Mouse (Mus musculus) neural tube, embryonic 14.5 days (tissue): ENCODE data around the gene Klk1b8. TPM values are rescaled to one million over a fixed set of nuclear protein-coding genes. Genes with fewer than 3 reads are reported as not detected.

Experiments
- ATAC-seq: fragments of 200-750 bp; cut with Nextera tagmentation; 2 replicates; pipeline ENCODE4 v1.8.0; 2017; ENCODE audit warnings: low read depth, mild to moderate bottlenecking, moderate TSS enrichment, moderate library complexity
- H3K27ac ChIP-seq: fragments of 300-500 bp; sonication (generic); 2 replicates; pipeline ENCODE4 v1.5.1; 2014; ENCODE audit warnings: low read depth, mild to moderate bottlenecking, control low read depth, low read length, moderate library complexity, mixed read lengths
- H3K27me3 ChIP-seq: fragments of 300-500 bp; sonication (generic); 2 replicates; pipeline ENCODE4 v1.6.1; 2014; ENCODE audit warnings: low read length; ENCODE audit not compliant: control insufficient read depth, insufficient read depth
- H3K36me3 ChIP-seq: fragments of 300-500 bp; sonication (generic); 2 replicates; pipeline ENCODE4 v1.6.1; 2014; ENCODE audit warnings: low read length, mixed read lengths; ENCODE audit not compliant: control insufficient read depth, insufficient read depth
- H3K4me1 ChIP-seq: fragments of 300-500 bp; sonication (generic); 2 replicates; pipeline ENCODE4 v1.6.1; 2014; ENCODE audit warnings: low read length; ENCODE audit not compliant: control insufficient read depth, insufficient read depth
- H3K4me2 ChIP-seq: fragments of 300-500 bp; sonication (generic); 2 replicates; pipeline ENCODE4 v1.6.1; 2014; ENCODE audit warnings: mild to moderate bottlenecking, low read depth, low read length, control low read depth
- H3K4me3 ChIP-seq: fragments of 300-500 bp; sonication (generic); 2 replicates; pipeline ENCODE4 v1.5.1; 2014; ENCODE audit warnings: low read depth, low read length, control low read depth, mixed read lengths
- H3K9ac ChIP-seq: fragments of 300-500 bp; sonication (generic); replicated peaks from 2 replicates; pipeline ENCODE4 v1.6.1; 2014; ENCODE audit warnings: low read depth, mild to moderate bottlenecking, control low read depth, low read length, mixed read lengths
- H3K9me3 ChIP-seq: fragments of 300-500 bp; sonication (generic); 2 replicates; pipeline ENCODE4 v1.6.1; 2016; ENCODE audit warnings: low read length; ENCODE audit not compliant: control insufficient read depth
- WGBS: fragments of 180-500 bp; shearing (Covaris S2); extraction: QIAGEN DNeasy Blood & Tissue Kit; methylation state at CpG from one replicate; pipeline ENCODE4 v1.1.7; 2014; 5-methylcytosine and 5-hydroxymethylcytosine counted together
- polyA plus RNA-seq: library from polyadenylated mRNA; unstranded; fragments of >200 nt; fragmentation: Nextera tagmentation; extraction: Ambion mirVana; gene quantifications from 2 replicates; pipeline ENCODE4 v1.2.1, GENCODE M21; 2014

Gene Klk1b8
- not detected in 2 replicates for polyA plus RNA-seq

DNA sequence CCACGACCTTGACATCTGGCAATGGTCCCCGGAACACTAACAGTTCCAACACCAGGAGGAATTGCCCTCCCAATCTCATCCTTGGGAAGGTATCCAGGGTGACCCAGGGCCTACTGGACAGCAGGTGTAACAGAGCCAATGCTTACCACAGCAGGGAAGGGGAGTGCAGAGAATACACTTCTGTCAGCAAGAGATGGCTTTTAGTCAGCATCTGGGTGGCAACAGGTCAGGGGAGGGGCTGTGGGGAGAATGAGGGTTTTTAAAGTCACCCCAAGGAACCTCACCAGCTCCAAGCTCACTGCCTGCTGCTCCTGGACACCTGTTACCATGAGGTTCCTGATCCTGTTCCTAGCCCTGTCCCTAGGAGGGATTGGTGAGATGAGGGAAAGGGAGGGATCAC is at the start of gene Klk1b8:
Gene Klk1b8, plus strand, starts transcription at position 301 of the 400 bp plus-strand sequence.
- H3K4me1 ChIP-seq, result no peaks in the 10 kb centered on the region
- H3K4me3 ChIP-seq, result no peak within 1 kb of the TSS
- H3K9ac ChIP-seq, result no peak within 1 kb of the TSS
- H3K4me2 ChIP-seq, result no peak within 1 kb of the TSS
- WGBS, result 76% methylated on average over 2 of the region's 2 CpGs
- no peaks in the 10 kb centered on the region for H3K36me3 ChIP-seq
- no peak within 1 kb of the TSS for H3K27ac ChIP-seq
- H3K27me3 ChIP-seq, result no peaks in the 10 kb centered on the region
- no peak for ATAC-seq
- H3K9me3 ChIP-seq, result no peaks in the 10 kb centered on the region

DNA sequence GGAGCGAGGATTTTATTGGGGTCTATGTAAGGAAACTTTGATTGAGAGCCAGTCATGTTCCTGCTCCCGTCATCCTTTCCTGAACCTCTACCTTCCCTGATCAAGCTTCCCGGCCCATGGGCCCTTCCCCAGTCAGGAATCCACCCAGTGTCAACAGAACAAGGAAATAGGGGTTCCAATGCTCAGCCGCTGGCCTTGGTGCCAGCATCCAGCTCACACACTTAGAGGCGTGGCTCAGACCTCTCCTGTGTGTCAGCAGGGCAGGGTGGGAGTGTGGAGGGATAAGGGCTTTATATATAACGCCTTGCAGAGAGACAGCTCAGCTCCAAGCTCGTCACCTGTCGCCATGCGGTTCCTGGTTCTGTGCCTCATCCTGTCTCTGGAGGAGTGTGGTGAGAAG is 35.6 kb upstream of the Klk1b8 start:
- Histone ChIP-seq H3K4me1 (no peaks in the 10 kb centered on the region), H3K4me3 (no peak overlapping the region), H3K4me2 (no peak overlapping the region), H3K9me3 (no peaks in the 10 kb centered on the region), H3K27ac (no peak overlapping the region), H3K9ac (no peak overlapping the region), H3K36me3 (no peaks in the 10 kb centered on the region), H3K27me3 (no peaks in the 10 kb centered on the region)
- no peak for ATAC-seq
- WGBS, result 77% methylated on average over 9 of the region's 9 CpGs

DNA sequence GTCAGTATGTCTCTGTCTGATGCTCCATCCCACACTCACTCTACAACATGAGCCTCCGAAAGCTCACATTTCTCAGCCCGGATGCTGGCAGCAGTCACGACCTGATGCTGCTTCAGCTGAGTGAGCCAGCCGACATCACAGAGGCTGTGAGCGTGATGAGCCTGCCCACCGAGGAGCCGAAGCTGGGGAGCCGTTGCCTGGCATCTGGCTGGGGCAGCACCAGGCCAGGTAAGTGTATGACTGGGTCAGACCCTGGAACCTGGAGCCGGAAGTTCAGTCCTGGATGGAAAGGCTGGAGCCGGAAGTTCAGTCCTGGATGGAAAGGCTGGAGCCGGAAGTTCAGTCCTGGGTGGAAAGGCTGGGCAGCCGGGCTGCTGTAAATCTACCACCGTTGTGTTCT is 32.0 kb upstream of the Klk1b8 start:
- Histone ChIP-seq H3K27me3 (no peaks in the 10 kb centered on the region), H3K4me2 (no peak overlapping the region), H3K4me1 (no peaks in the 10 kb centered on the region), H3K9ac (no peak overlapping the region), H3K4me3 (no peak overlapping the region), H3K27ac (no peak overlapping the region), H3K9me3 (no peaks in the 10 kb centered on the region), H3K36me3 (no peaks in the 10 kb centered on the region)
- ATAC-seq, result no peak
- whole genome bisulfite sequencing, result 90% methylated on average over 13 of the region's 13 CpGs

- WGBS, result 77% methylated on average over 8 of the region's 8 CpGs
- no peak overlapping the region for H3K27ac ChIP-seq
- H3K27me3 ChIP-seq, result no peaks in the 10 kb centered on the region
- no peak overlapping the region for H3K4me3 ChIP-seq
- no peak overlapping the region for H3K9ac ChIP-seq
- no peak overlapping the region for H3K4me2 ChIP-seq
- H3K36me3 ChIP-seq, result no peaks in the 10 kb centered on the region
- H3K9me3 ChIP-seq, result no peaks in the 10 kb centered on the region
- ATAC-seq, result no peak
- no peaks in the 10 kb centered on the region for H3K4me1 ChIP-seq
These were observed 31.6 kb upstream of the Klk1b8 start for GRCm38 (mm10) chr7:43918871-43919270.

DNA sequence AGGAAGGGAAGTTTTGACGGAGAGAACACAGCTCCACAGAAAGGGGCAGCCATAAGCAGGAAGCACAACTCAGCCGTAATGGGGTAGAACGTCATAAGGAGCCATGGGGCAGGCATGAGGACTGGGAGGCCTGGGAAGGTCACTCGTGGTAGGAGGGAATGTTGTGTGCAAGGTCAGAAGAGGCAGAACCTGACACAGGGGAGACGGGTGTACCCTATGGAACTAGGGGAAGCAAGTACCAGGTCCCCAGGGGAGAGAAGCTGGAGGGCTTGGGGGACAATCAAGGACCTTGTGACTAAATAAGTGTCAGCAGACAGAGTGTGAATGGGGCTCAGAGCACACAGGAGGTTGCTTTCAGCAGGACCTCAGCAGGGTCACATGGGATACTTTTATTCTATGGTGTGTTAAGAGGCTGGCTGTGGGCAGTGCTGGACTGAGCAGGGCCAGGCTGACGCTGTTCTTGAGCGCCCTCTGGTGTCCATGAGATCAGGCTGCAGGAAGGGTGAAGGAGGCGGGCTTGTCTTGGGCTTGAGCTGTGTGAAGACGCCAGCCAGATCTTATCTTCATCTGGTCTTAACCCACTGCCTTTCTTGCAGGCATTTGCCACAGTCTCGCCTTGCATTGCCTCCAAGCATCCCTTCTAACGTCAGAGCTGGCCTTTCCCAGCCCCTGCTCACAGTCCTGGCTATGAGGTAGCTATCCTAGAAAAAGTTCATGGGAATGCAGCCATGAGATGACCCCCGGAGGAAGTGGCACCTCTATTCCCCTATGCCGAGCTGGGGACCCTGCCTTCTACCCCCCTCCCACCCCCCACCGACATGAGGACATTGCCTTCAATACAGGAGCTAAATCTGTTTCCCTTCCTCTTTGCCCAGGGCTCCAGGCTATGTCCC is 30.7 kb upstream of the Klk1b8 start:
- ATAC-seq, result peak; percentile 95
- 35% methylated on average over 14 of the region's 14 CpGs for WGBS
- no peak overlapping the region for H3K27ac ChIP-seq
- H3K9me3 ChIP-seq, result no peaks in the 10 kb centered on the region
- no peak overlapping the region for H3K9ac ChIP-seq
- H3K4me3 ChIP-seq, result no peak overlapping the region
- H3K27me3 ChIP-seq, result no peaks in the 10 kb centered on the region
- H3K4me1 ChIP-seq, result no peaks in the 10 kb centered on the region
- no peaks in the 10 kb centered on the region for H3K36me3 ChIP-seq
- no peak overlapping the region for H3K4me2 ChIP-seq

GRCm38 (mm10) chr7:43920582-43920981 is 29.9 kb upstream of the Klk1b8 start:
- Histone ChIP-seq H3K9ac (no peak overlapping the region), H3K9me3 (no peaks in the 10 kb centered on the region), H3K4me1 (no peaks in the 10 kb centered on the region), H3K27ac (no peak overlapping the region), H3K36me3 (no peaks in the 10 kb centered on the region), H3K27me3 (no peaks in the 10 kb centered on the region), H3K4me3 (no peak overlapping the region), H3K4me2 (no peak overlapping the region)
- no peak for ATAC-seq
- 86% methylated on average over 3 of the region's 3 CpGs for WGBS

GRCm38 (mm10) chr7:43921087-43921486 is 29.4 kb upstream of the Klk1b8 start:
- 85% methylated on average over 6 of the region's 6 CpGs for WGBS
- Histone ChIP-seq H3K4me3 (no peak overlapping the region), H3K27ac (no peak overlapping the region), H3K9ac (no peak overlapping the region), H3K27me3 (no peaks in the 10 kb centered on the region), H3K36me3 (no peaks in the 10 kb centered on the region), H3K4me2 (no peak overlapping the region), H3K9me3 (no peaks in the 10 kb centered on the region), H3K4me1 (no peaks in the 10 kb centered on the region)
- no peak for ATAC-seq

DNA sequence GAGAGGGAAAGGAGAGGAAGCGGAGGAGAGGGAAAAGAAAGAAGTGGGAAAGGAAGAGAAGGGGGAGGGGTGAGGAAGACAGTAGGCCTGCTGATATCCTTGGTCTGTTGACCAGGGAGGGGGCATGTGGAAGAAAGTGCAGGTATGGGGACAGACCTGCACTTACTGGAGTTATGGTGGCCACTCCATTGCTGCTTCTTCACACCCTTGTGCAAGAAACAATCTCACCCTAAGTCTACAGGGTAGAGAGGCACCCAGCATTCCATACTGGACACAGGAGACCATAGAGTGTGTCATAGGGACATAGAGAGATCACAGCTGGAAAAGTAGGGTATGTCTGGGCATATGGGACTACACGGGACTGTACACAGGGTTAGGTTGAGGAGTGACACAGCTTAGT is 28.5 kb upstream of the Klk1b8 start:
- no peak overlapping the region for H3K9ac ChIP-seq
- no peaks in the 10 kb centered on the region for H3K9me3 ChIP-seq
- no peak overlapping the region for H3K27ac ChIP-seq
- WGBS, result 78% methylated on average over 2 of the region's 2 CpGs
- no peak overlapping the region for H3K4me2 ChIP-seq
- no peak for ATAC-seq
- no peak overlapping the region for H3K4me3 ChIP-seq
- H3K36me3 ChIP-seq, result no peaks in the 10 kb centered on the region
- H3K4me1 ChIP-seq, result no peaks in the 10 kb centered on the region
- H3K27me3 ChIP-seq, result no peaks in the 10 kb centered on the region

DNA sequence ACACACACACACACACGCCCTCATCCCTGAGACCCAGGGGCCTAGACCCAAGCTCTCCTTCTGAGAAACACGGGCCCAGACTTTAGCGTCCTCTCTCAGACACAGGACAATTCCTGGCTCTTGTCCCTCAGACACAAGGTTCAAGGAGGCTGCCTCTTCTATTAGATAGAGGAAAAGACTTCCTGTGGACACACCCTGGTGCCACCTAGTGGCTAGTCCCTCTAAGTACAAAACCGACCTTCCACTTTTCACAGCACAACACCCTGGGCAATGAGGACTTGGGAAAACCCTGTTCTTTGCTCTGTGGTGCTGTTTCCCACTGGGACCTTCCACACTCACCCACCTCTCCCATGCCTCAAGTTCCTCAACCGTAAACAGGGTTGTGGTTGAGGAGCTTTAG is 24.5 kb upstream of the Klk1b8 start:
- 59% methylated on average over 5 of the region's 5 CpGs for WGBS
- ATAC-seq, result no peak

More for the DNA sequence above, 24.5 kb upstream of the Klk1b8 start:
- Histone ChIP-seq H3K9ac (no peak overlapping the region), H3K4me3 (no peak overlapping the region), H3K9me3 (no peaks in the 10 kb centered on the region), H3K36me3 (no peaks in the 10 kb centered on the region), H3K27me3 (no peaks in the 10 kb centered on the region), H3K4me1 (no peaks in the 10 kb centered on the region), H3K27ac (no peak overlapping the region), H3K4me2 (no peak overlapping the region)
